Mouse (Mus musculus) brain, embryonic 14.5 days (tissue): Measurements from ENCODE around the gene Denr.

ENCODE experiments used
- CTCF ChIP-seq: fragments of 200-500 bp; IDR thresholded peaks from 2 replicates; pipeline ENCODE4 v1.5.1; 2012; ENCODE audit warnings: inconsistent platforms, mild to moderate bottlenecking, moderate library complexity, borderline replicate concordance; ENCODE audit not compliant: insufficient read depth, insufficient read length; ENCODE audit errors: extremely low read depth
- POLR2A ChIP-seq: fragments of 200-500 bp; IDR thresholded peaks from 2 replicates; pipeline ENCODE4 v1.6.1; 2012; ENCODE audit warnings: mild to moderate bottlenecking, inconsistent platforms, borderline replicate concordance; ENCODE audit not compliant: poor library complexity, insufficient read depth, insufficient read length, severe bottlenecking; ENCODE audit errors: extremely low read depth

GRCm38 (mm10) chr5:123865365-123865764, 41.6 kb upstream of the Denr start, which contains the start of gene Hcar2:
- TF ChIP-seq CTCF: no peak
- no peak for TF ChIP-seq POLR2A
